Mouse (Mus musculus) CD4-positive helper T cell, adult 2 months (primary cell): ENCODE data around the gene Eif2ak1.
A peak's percentile ranks its signal among the peaks of the same experiment; 100 is the strongest.
"Not testable (repeated sequence)": the region's sequence is repeated elsewhere in the genome, so short reads cannot be mapped to it uniquely, and the experiment has no call there.

ENCODE experiments used
- DNase-seq: peaks from one replicate; pipeline ENCODE4 v3.0.0-alpha.2; 2012; ENCODE audit warnings: low read depth, missing footprints, low spot score

Eif2ak1 gene

GRCm38 (mm10) chr5:143817116-143817930 is at the start of gene Eif2ak1:
TSS of gene Eif2ak1 (plus strand) at chr5:143817788.
- DNase-seq = peak; percentile 95

- no peak for DNase-seq
Measured at GRCm38 (mm10) chr5:143781951-143782350, 35.6 kb upstream of the Eif2ak1 start.

GRCm38 (mm10) chr5:143785391-143785790 is 32.2 kb upstream of the Eif2ak1 start:
- DNase-seq = no peak

- DNase-seq = not testable (repeated sequence)
Measured at GRCm38 (mm10) chr5:143801216-143801615, 16.4 kb upstream of the Eif2ak1 start.

- DNase-seq = no peak
Measured at GRCm38 (mm10) chr5:143804056-143804765, 13.4 kb upstream of the Eif2ak1 start.

- no peak for DNase-seq
Measured at GRCm38 (mm10) chr5:143807268-143807667, 10.3 kb upstream of the Eif2ak1 start.

- DNase-seq = no peak
Measured at GRCm38 (mm10) chr5:143809421-143810090, 8.0 kb upstream of the Eif2ak1 start.

- DNase-seq = no peak
Measured at GRCm38 (mm10) chr5:143811653-143812052, 5.9 kb upstream of the Eif2ak1 start.

- no peak for DNase-seq
Measured at GRCm38 (mm10) chr5:143814626-143815025, 3.0 kb upstream of the Eif2ak1 start.

- no peak for DNase-seq
Measured at GRCm38 (mm10) chr5:143817931-143818311, 333 bp downstream of the Eif2ak1 start.

- no peak for DNase-seq
Measured at GRCm38 (mm10) chr5:143818461-143818860, 873 bp downstream of the Eif2ak1 start.

GRCm38 (mm10) chr5:143818949-143819348 is 1.4 kb downstream of the Eif2ak1 start:
- no peak for DNase-seq

- no peak for DNase-seq
Measured at GRCm38 (mm10) chr5:143819906-143820660, 2.5 kb downstream of the Eif2ak1 start.

GRCm38 (mm10) chr5:143820820-143821219 is 3.2 kb downstream of the Eif2ak1 start:
- DNase-seq = no peak

GRCm38 (mm10) chr5:143871547-143872169 is 54.1 kb downstream of the Eif2ak1 start:
- no peak for DNase-seq

- no peak for DNase-seq
Measured at GRCm38 (mm10) chr5:143874571-143874970, 57.0 kb downstream of the Eif2ak1 start.

- no peak for DNase-seq
Measured at GRCm38 (mm10) chr5:143885274-143885673, 67.7 kb downstream of the Eif2ak1 start.

GRCm38 (mm10) chr5:143890741-143891140 is 73.2 kb downstream of the Eif2ak1 start:
- no peak for DNase-seq

- DNase-seq = no peak
Measured at GRCm38 (mm10) chr5:143892255-143892886, 74.8 kb downstream of the Eif2ak1 start.

GRCm38 (mm10) chr5:143893396-143893795 is 75.8 kb downstream of the Eif2ak1 start:
- peak; percentile 66 for DNase-seq
